Mouse (Mus musculus): ENCODE measurements around the gene Dleu7. TPM values are rescaled to one million over a fixed set of nuclear protein-coding genes. Genes with fewer than 3 reads are reported as not detected.

Gene Dleu7
- total and polyA plus RNA-seq, 2 experiments: 0.05 TPM; not detected in 1

GRCm38 (mm10) chr14:62300031-62300430 lies 7.2 kb upstream of the Dleu7 start:
- Histone ChIP-seq H3K27ac (replicated peaks; ENCODE audit: insufficient read depth, low read depth, low read length) (no peak overlapping the region), H3K4me3 (ENCODE audit: insufficient read depth, low read depth, low read length) (no peak overlapping the region), H3K9ac (ENCODE audit: low read depth, low read length) (no peak overlapping the region), H3K79me2 (ENCODE audit: control insufficient read depth, insufficient read depth, low read length) (no peaks in the 10 kb centered on the region), H3K36me3 (ENCODE audit: control insufficient read depth, insufficient read depth, low read length) (no peaks in the 10 kb centered on the region), H3K27me3 (ENCODE audit: control insufficient read depth, insufficient read depth, low read length) (no peaks in the 10 kb centered on the region), H3K4me1 (ENCODE audit: control insufficient read depth, insufficient read depth, low read length) (no peaks in the 10 kb centered on the region)
- TF ChIP-seq CTCF (IDR thresholded peaks at IDR 0.05; ENCODE audit: low read depth, low read length): no peak
- no peak for TF ChIP-seq POLR2A (IDR thresholded peaks at IDR 0.05; ENCODE audit: extremely low read depth, insufficient read depth, low read length)
- 69% methylated on average over 3 of the region's 3 CpGs for WGBS
- no peak for DNase-seq (ENCODE audit: extremely low read depth, low read depth, low spot score)

DNA sequence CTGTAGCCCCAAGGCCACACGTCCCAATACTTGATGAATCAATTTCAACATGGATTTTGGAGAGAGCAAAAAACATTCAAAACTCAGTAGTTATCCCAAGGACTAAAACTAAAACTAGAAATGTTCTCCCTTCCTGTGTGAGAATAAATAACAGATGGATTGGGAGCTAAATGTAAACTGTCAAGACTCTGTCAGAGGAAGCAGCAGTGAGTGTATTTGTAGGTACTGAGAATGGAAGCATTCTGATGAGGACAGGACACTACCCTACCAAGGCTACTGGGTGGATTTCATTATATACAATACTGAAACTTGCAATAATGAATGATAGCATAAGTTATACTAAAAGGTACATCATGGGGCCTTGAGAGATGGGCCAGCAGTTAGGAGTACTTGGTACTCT lies 6.0 kb upstream of the Dleu7 start:
- H3K36me3 ChIP-seq (ENCODE audit: control insufficient read depth, insufficient read depth, low read length): no peaks in the 10 kb centered on the region
- no peak overlapping the region for H3K27ac ChIP-seq (replicated peaks; ENCODE audit: insufficient read depth, low read depth, low read length)
- no peak overlapping the region for H3K9ac ChIP-seq (ENCODE audit: low read depth, low read length)
- H3K79me2 ChIP-seq (ENCODE audit: control insufficient read depth, insufficient read depth, low read length): no peaks in the 10 kb centered on the region
- DNase-seq (ENCODE audit: extremely low read depth, low read depth, low spot score): no peak
- TF ChIP-seq CTCF (IDR thresholded peaks at IDR 0.05; ENCODE audit: low read depth, low read length): no peak
- no peak for TF ChIP-seq POLR2A (IDR thresholded peaks at IDR 0.05; ENCODE audit: extremely low read depth, insufficient read depth, low read length)
- no peaks in the 10 kb centered on the region for H3K4me1 ChIP-seq (ENCODE audit: control insufficient read depth, insufficient read depth, low read length)
- H3K27me3 ChIP-seq (ENCODE audit: control insufficient read depth, insufficient read depth, low read length): no peaks in the 10 kb centered on the region
- WGBS: 92% methylated on average over 1 of the region's 1 CpGs
- no peak overlapping the region for H3K4me3 ChIP-seq (ENCODE audit: insufficient read depth, low read depth, low read length)

DNA sequence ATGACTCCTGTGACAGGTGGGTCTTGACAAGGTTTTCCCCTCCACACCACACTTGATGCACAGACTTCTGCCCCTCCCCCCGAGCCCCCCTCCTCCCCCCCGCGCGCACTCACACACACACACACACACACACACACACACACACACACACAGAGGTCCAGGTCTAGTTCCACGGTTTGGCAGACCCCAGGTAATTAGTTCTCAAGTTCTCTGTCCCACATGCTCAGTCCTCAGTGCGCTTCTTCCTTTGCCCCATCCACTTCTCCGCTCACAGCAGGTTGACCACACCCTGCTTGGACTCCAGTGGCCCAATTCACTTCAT lies 720 bp downstream of the Dleu7 start:
- 50% methylated on average over 6 of the region's 7 CpGs for WGBS
- no peak overlapping the region for H3K4me3 ChIP-seq (ENCODE audit: insufficient read depth, low read depth, low read length)
- no peaks in the 10 kb centered on the region for H3K4me1 ChIP-seq (ENCODE audit: control insufficient read depth, insufficient read depth, low read length)
- no peaks in the 10 kb centered on the region for H3K36me3 ChIP-seq (ENCODE audit: control insufficient read depth, insufficient read depth, low read length)
- TF ChIP-seq POLR2A (IDR thresholded peaks at IDR 0.05; ENCODE audit: extremely low read depth, insufficient read depth, low read length): no peak
- TF ChIP-seq CTCF (IDR thresholded peaks at IDR 0.05; ENCODE audit: low read depth, low read length): no peak
- no peak overlapping the region for H3K27ac ChIP-seq (replicated peaks; ENCODE audit: insufficient read depth, low read depth, low read length)
- H3K9ac ChIP-seq (ENCODE audit: low read depth, low read length): no peak overlapping the region
- no peak for DNase-seq (ENCODE audit: extremely low read depth, low read depth, low spot score)
- H3K79me2 ChIP-seq (ENCODE audit: control insufficient read depth, insufficient read depth, low read length): no peaks in the 10 kb centered on the region
- peaks cover 6% of the 10 kb centered on the region; the same call in 1 of the 2 replicates for H3K27me3 ChIP-seq (ENCODE audit: control insufficient read depth, insufficient read depth, low read length)

DNA sequence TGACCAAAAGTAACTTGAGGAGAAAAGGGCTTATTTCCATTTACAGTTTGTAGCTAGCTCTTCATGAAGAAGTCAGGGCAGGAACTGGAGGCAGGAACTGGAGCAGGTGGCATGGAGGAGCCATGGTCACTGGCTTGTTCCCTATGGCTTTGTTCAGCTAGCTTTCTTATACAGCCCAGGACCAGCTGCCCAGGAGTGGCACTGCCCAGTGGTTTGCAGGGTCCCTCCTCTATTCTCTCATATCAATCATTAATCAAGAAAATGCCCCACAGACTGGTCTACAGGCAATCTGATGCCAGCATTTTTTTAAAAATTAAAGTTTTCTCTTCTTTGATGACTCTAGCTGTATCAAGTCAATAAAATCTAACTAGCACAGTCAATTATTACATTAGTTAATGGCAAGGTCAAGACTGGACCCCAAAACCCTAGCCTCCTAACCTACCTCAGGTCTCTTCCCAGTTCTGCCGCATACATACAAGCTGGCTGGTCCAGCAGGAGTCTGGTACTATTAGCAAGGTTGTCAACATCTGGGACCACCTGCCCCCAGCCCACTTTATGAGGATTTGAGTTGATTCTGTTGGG lies 1.4 kb downstream of the Dleu7 start:
- no peak for DNase-seq (ENCODE audit: extremely low read depth, low read depth, low spot score)
- H3K36me3 ChIP-seq (ENCODE audit: control insufficient read depth, insufficient read depth, low read length): no peaks in the 10 kb centered on the region
- WGBS: 100% methylated on average over 1 of the region's 1 CpGs
- no peak overlapping the region for H3K9ac ChIP-seq (ENCODE audit: low read depth, low read length)
- H3K4me3 ChIP-seq (ENCODE audit: insufficient read depth, low read depth, low read length): no peak overlapping the region
- H3K79me2 ChIP-seq (ENCODE audit: control insufficient read depth, insufficient read depth, low read length): no peaks in the 10 kb centered on the region
- no peak overlapping the region for H3K27ac ChIP-seq (replicated peaks; ENCODE audit: insufficient read depth, low read depth, low read length)
- H3K4me1 ChIP-seq (ENCODE audit: control insufficient read depth, insufficient read depth, low read length): no peaks in the 10 kb centered on the region
- H3K27me3 ChIP-seq (ENCODE audit: control insufficient read depth, insufficient read depth, low read length): peaks cover 6% of the 10 kb centered on the region; the same call in 1 of the 2 replicates
- TF ChIP-seq CTCF (IDR thresholded peaks at IDR 0.05; ENCODE audit: low read depth, low read length): no peak
- no peak for TF ChIP-seq POLR2A (IDR thresholded peaks at IDR 0.05; ENCODE audit: extremely low read depth, insufficient read depth, low read length)

DNA sequence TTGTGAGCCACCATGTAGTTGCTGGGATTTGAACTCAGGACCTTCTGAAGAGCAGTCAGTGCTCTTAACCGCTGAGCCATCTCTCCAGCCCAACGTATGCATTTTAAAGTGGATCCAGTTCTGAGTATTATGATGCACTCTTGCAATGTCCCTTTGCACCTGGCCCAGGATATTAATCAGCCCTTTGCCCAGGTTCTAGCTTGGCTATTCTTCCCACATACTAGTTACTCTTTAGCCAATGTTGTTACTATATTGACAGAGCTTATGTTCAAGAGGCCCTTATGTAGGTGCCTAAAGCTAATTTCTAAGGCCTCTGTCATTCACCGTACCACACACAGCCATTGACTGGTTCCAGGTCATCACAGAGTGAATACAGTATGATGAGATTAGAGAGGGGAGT lies 4.1 kb downstream of the Dleu7 start:
- H3K9ac ChIP-seq (ENCODE audit: low read depth, low read length): no peak overlapping the region
- no peak for DNase-seq (ENCODE audit: extremely low read depth, low read depth, low spot score)
- no peak overlapping the region for H3K27ac ChIP-seq (replicated peaks; ENCODE audit: insufficient read depth, low read depth, low read length)
- TF ChIP-seq CTCF (IDR thresholded peaks at IDR 0.05; ENCODE audit: low read depth, low read length) (no peak), POLR2A (IDR thresholded peaks at IDR 0.05; ENCODE audit: extremely low read depth, insufficient read depth, low read length) (no peak)
- no peaks in the 10 kb centered on the region for H3K36me3 ChIP-seq (ENCODE audit: control insufficient read depth, insufficient read depth, low read length)
- 84% methylated on average over 3 of the region's 3 CpGs for WGBS
- peaks cover 6% of the 10 kb centered on the region; the same call in 1 of the 2 replicates for H3K27me3 ChIP-seq (ENCODE audit: control insufficient read depth, insufficient read depth, low read length)
- H3K4me3 ChIP-seq (ENCODE audit: insufficient read depth, low read depth, low read length): no peak overlapping the region
- no peaks in the 10 kb centered on the region for H3K79me2 ChIP-seq (ENCODE audit: control insufficient read depth, insufficient read depth, low read length)
- no peaks in the 10 kb centered on the region for H3K4me1 ChIP-seq (ENCODE audit: control insufficient read depth, insufficient read depth, low read length)

GRCm38 (mm10) chr14:62282974-62283373 lies 9.9 kb downstream of the Dleu7 start:
- Histone ChIP-seq H3K27me3 (ENCODE audit: control insufficient read depth, insufficient read depth, low read length) (no peaks in the 10 kb centered on the region), H3K79me2 (ENCODE audit: control insufficient read depth, insufficient read depth, low read length) (no peaks in the 10 kb centered on the region), H3K9ac (ENCODE audit: low read depth, low read length) (no peak overlapping the region), H3K27ac (replicated peaks; ENCODE audit: insufficient read depth, low read depth, low read length) (no peak overlapping the region), H3K4me1 (ENCODE audit: control insufficient read depth, insufficient read depth, low read length) (no peaks in the 10 kb centered on the region), H3K4me3 (ENCODE audit: insufficient read depth, low read depth, low read length) (no peak overlapping the region), H3K36me3 (ENCODE audit: control insufficient read depth, insufficient read depth, low read length) (no peaks in the 10 kb centered on the region)
- WGBS: 80% methylated on average over 2 of the region's 2 CpGs
- no peak for TF ChIP-seq POLR2A (IDR thresholded peaks at IDR 0.05; ENCODE audit: extremely low read depth, insufficient read depth, low read length)
- no peak for TF ChIP-seq CTCF (IDR thresholded peaks at IDR 0.05; ENCODE audit: low read depth, low read length)
- no peak for DNase-seq (ENCODE audit: extremely low read depth, low read depth, low spot score)
